Mouse (Mus musculus): ENCODE measurements around the gene Olfr1295.

The Olfr1295 gene

GRCm38 (mm10) chr2:111569581-111569980, at the start of gene Olfr1295:
Gene Olfr1295 (minus strand): TSS chr2:111569681.
- no peak for DNase-seq

- no peak for DNase-seq
Measured at GRCm38 (mm10) chr2:111540191-111540590, 29.3 kb downstream of the Olfr1295 start, which contains the start of gene Olfr1294. Gene Olfr1294 (minus strand): TSS chr2:111540291.

GRCm38 (mm10) chr2:111524903-111525302, 44.6 kb downstream of the Olfr1295 start, which contains the start of gene Olfr1293-ps:
Gene Olfr1293-ps (plus strand): TSS chr2:111525203.
- DNase-seq: no peak

DNA sequence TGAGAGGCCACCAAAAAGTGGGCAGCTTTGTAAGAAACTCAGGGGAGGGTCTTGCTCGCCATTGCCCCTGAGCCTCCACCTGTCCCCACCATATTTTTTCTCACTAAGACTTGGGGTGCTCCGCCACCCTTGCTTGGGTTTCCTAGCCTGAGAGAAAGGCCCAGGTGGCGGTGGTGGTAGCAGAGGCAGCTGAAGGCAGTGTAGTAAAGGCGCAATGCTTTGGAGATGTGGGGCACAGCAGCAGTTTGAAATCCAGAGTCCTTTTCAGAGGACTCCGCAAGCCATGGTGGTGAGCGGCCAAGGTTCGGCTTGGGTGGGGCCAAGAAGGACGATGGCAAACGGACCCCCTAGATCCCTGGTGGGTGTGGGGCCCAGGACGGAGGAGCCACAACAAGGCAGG, 52.0 kb downstream of the Olfr1295 start:
- no peak for DNase-seq

Data from right cerebral cortex, postnatal 14 days (tissue).